Mouse (Mus musculus) T-helper 1 cell (primary cell): ENCODE measurements around the gene Nop16.

ENCODE experiments used
- in situ Hi-C: fragments of 300-600 bp; cut with MboI, MseI; formaldehyde crosslinking; loops from one replicate; pipeline ENCODE4 v1.15.1; 2025; ENCODE audit warnings: high pct_unique_total_duplicates

The Nop16 gene

DNA sequence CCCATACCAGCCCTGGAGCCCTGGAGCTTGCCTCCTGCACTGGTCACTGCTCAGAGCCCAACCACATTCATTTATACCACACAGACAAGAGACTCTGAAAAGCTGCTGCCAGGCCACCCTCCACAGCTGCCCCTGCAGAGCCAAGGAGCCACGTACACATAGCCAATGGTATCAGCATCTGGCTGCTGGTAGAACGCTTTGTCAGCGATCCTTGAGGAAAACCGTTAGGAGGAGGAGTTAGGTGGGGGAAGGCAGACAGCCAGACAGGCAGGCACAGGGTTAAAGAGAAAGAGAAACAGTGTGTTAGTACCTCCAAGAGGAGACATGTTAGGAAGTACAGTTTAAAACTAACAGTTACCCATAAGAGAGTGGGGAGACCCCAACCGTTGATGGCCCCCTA is 7.0 kb upstream of the Nop16 start:
- in situ Hi-C loops, result no loop called here

DNA sequence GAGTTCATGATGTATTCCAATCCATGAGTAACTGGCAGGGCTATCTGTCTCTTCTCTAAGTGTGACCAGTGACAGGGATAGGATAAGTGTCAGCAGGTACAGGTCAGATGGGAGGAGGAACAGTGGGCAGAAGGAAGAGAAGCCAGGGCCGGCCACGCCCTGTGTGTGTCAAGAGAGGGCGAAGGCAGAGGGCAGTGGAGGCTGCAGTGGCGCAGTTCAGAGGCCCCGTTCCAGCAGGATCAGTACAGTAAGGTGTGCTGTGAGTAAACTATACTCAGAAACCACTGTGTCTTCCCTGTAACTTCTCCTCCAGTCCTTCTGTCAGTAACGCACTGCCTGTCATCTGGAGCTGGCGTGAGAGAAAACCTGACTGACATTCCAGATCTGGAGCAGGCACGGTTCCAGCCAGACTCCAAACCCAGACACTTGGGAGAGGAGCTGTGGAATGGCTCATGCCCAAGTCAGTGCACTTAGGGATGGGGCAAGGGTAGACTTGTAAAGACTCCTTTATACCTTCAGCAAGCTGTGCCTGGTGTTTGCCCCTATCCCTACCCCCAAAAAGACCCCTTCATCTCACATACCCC is 6.3 kb upstream of the Nop16 start:
- in situ Hi-C loops, result no loop called here

DNA sequence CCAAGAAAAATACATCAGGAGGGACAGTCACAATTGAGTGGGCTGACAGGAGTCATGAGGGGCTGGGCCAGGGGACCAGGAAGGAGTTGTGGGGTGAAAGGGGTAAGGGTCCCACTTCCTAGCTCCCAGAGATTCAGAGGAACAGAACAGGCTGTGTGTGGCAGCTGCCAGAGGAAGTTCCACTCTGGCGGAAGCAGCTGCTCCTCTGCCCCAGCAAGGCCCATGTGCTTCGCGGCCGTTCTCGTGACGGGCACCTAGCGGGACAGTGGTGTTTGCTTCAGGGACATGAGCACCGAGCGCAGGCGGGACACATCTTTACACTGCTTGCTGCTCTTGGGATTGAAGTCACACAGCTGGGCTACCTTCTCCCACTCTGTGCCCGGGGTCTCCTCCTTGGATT is 3.7 kb upstream of the Nop16 start:
- in situ Hi-C loops, result no loop called here

DNA sequence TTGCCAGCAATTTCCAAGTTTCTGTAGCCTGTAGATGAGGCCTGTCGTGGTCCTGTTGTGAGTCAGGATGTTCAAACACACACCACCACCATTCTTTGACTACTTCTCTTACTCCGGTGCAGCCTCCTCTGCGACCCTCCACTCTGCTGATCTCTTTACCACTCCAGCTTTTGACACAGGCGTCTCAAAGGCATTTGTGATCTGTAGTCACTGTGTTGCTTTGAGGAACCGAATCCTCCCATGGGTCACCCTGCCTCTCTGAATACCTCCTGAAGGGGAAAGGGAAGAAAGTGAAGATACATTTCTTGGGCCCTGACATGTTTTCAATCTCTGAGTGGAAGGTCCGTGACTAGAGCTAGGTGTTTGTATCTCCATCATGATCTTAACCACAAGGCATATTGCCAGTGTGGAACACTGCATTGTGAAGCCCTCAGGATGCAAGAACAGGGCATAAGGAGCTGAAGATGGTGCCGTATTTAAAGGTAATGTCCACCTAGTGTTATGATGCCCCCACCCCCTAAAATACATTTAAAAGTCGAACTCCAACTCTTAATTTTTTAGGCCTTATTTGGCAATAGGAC is 2.0 kb upstream of the Nop16 start:
- in situ Hi-C loops, result no loop called here

DNA sequence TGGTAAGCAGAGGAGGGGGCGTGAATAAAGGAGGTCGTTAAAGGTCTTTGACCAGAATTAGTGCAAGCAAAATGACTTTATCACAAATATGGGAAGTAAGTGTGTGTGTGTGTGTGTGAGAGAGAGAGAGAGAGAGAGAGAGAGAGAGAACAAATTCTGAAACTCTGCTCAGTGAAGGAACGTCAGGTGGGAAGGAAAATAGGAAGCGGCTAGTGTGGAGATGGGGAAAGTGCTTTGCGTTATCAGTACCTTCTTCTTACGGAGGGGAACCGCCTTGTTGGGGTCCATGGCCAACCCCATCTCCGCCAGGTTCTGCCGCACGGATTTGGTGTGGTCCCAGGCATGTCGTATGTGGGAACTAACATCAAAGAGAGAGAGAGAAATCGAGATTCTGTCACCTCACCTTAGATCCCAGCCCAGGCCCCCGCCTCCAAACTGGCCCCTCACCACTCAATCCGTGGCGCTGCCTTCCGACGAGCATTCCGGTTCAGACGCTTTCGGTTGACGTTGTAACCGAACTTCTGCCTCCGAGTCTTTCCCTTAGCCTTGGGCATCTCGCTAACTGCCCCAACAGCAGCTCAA is 385 bp downstream of the Nop16 start:
- in situ Hi-C loops, result no loop called here

DNA sequence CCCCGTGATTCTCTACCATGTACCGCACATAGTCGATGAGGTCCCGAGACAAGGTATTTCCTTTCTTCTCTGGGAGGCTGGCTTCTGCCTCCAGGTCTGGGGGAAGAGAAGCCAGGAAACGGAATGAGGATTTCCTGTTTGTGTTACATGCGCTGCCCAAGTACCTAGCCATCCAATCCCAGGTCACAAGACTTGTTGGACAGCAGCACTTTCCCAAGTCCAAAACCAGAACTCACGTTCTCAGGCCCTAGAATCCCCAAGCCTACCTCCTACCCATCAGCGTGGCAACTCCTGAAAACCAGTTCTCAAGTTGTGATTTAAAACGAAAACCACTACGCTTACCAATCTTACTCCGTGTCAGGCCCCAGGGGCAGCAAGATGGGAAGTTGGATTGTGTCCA is 4.1 kb downstream of the Nop16 start:
- in situ Hi-C loops, result no loop called here

DNA sequence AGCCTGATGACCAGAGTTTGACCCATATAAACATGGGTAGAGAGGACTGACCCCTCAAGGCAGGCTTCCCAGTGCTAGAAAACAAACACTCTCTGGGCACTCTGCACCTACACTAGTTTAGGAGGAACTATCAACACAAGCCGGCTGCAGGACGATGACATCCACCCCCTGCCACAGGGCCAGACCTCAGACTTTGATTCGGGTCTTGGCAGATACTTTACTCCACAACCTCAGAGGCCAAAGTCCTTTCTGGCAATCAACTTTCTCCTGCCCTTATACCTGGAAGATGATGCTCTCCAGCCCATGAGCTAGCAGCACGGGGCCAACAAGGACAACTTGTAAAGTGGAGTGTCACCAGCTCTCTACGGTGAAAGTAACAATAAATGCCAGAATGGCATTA is 7.0 kb downstream of the Nop16 start:
- in situ Hi-C loops, result no loop called here

DNA sequence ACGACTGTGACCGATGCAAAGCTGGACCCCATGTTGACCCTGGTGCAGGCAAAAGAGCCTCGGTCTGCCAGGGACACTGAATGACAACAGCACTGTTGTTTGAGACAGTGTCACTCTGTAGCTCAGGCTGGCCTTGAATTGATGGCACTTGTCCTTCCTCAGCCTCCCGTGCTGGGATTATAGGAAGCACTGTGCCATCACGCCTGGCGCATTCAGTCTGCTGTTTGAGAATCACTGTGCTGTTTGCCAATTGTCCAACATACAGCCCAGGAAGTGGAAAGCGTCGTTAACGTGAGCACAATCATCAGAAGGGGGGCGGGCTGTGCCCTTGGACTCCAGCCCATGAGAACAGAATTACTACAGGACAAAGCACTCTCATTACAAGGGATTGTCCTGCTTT is 7.8 kb downstream of the Nop16 start:
- in situ Hi-C loops, result no loop called here

DNA sequence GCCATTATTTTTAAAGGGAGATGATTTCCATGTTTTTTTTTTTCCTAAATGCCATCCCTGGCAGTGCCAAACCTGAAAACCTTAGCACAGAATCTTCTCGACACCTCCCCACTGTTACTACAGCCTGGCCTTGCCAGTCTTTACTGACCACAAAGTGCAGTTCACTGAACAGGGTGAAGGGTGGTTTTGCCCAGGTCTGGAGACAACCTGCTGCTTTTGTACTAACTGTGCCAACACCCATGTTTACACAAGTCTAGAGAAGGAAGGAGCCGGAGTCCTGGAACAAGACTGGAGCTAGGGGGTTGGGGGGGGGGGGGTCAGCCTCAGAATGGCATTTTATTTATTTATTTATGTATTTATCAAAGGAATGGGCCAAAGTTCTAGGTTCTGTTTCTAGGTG is 8.5 kb downstream of the Nop16 start:
- in situ Hi-C loops, result no loop called here

DNA sequence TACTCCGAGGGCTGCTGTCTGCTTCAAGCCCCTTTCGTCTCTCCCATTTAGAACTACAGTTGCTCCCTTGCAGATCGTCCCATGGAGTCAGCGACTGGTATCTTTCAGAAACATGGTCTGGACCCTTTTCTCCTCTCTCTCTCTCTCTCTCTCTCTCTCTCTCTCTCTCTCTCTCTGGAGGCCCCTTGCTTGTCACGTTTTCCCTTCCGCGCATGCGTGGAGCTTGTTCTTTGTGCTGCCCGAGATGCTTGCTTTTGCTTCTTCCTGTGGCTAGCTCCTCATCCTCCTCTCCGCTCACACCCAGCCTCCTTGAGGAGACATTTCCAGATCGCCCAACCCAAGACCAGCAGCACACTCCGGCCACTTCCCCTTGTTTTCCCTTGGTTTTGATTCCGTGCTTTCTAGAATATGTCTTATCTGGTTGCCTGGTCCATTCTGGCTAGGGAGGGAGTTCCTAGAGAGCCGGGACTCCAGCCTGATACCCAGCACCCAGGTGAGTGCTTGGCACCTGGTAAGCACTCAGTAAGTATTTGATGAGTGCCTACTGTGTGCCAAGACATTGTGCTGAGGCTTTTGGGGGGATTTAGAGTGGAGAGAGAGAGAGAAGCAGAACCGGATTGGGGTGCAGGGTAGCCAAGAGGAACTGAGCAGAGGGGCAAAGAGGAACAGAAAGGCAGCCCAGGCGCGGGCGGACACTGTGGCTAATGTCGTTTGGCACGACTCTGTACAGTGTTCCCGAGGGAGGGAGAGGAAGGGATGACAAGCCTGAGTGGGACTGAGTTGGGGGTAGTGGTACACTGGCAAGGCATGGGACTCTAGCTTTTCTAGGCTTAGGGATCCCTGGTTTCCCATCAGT is 12.0 kb downstream of the Nop16 start:
- in situ Hi-C loops, result no loop called here

DNA sequence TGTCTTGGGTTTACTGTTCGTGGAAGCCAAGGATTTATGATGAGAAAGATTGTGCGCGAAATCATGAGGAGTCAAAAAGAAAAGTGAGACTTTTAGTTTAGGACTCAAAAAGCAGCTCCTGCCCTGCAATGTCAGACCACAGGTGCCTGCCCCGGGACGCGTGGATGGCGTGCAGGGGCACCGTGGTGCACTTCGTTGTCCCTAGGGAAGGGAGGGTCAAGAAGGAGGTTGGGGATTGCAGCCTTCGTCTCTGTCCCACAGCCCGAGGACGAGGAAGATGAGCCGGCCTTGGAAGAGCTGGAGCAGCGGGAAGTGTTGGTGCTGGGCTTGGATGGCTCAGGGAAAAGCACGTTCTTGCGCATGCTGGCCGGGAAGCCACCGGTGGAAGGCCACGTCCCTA is 14.4 kb downstream of the Nop16 start:
- in situ Hi-C loops, result no loop called here

DNA sequence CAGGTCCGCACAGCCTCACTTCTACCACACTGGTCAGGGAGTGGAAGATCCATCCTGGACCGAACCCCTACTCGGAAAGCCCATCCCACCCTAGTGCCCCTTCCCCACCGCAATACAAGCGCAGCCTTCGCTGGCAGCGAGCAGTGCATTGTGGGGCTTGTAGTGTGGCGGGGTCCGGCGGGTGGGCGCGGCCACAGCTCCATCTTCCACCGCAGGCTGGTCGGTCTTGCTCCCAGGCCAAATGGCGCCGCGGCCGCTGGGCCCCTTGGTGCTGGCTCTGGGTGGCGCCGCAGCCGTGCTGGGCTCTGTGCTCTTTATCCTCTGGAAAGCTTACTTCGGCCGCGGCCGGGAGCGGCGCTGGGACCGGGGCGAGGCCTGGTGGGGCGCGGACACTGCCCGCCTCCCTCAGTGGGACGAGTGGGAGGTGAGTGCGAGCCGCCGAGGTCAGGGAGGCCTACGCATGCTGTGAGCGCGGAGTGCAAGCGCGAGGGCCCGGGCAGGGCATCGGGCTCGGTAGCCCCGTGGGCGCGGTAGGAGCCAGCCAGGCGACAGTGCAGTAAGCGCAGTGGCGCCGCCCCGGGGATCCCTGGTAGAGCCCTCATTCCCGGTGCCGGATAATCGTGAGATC is 14.9 kb downstream of the Nop16 start, which contains the start of gene Arl10:
TSS of gene Arl10 (plus strand) at position 162 of the 628 bp plus-strand sequence.
- in situ Hi-C loops, result no loop called here

DNA sequence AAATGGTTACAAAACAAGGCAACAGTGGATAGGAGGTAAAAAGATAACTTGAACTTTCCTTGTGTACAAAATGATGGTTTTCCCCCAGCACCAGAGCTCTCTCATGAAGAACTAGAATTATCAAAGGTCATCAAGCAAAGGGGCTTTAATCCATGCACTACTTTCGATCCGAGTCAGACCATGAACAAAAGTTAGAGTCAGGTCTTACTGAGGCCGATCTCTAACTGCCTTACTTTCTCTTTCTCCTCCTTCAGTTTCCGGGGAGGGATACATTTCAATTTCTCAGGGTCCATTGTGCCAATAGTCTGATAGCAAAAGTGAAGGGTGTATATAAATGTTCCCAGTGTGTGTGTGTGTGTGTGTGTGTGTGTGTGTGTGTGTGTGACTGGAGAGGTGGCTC is 17.3 kb downstream of the Nop16 start:
- in situ Hi-C loops, result no loop called here

DNA sequence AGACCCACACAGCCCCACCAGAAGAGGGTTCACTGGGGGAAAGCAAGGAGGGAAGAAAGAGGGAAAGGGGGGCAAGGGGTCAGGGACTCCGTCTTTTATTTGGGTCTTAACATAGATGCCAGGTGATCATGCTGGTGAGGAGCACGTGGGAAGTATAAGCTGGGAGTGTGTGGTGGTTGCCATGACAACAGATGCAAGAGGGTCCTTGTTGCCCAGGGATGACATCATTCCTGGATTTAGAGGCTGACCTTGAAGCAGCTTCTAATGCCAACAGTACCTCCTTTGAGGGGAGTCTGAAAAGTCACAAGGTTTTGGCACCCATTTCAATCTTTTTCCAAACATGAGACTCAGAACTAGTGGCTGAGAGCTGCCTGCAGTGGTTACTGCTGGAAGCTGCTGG is 18.3 kb downstream of the Nop16 start:
- in situ Hi-C loops, result no loop called here

DNA sequence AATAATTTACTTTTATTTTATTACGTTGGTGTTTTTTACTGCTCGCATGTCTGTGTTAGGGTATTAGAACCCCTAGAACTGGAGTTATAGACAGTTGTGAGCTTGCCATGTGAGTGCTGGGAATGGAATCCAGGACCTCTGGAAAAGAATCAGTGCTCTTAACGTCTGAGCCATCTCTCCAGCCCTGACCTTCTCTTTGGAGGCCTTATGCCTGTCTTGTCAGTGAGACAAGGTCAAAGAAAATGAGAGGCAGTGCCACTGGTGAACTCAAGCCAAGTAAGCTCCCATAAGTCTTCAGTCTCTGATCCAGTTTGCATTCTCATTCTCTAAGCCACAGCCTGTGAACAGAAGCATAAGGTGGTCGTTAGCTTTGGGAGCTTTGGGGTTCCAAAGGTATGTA is 19.2 kb downstream of the Nop16 start:
- in situ Hi-C loops, result no loop called here

DNA sequence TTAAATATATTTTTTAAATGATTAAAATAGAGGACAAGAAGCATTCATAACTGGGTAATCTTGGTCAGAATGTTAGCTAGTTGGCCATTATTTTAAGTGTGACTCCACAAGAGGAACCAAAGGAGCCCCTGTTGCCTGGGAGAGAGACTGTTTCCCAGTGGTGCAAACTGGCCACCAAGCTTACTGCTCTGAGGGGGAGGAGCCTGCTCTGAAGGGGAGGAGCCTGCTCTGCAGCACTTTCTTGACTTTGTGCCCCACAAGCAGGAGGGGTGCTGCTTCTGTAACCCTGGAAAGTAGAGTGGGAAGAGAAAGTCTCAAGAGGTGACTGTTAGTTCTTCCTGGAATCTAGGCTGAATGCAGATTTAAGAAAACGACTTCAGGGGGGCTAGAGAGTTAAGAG is 20.6 kb downstream of the Nop16 start:
- in situ Hi-C loops, result no loop called here

DNA sequence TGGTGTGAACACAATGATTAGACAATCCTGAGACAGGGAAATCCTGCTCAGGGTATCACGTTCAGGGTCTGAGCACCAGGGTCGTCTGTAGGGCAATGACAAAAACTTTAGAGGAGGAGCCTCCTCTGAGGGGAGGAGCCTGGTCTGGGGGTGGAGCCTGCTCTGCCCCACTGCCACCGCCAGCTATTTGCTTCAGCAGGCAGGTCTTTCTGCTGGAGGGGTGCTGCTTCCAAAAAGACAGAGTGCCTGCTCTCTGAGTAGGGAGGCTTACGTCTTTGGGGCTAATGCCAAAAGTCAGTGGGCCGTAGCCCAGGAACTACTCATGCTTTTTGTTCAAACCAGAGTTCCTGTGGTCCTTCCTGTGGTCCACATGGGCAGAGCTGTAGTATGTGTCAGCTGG is 21.5 kb downstream of the Nop16 start:
- in situ Hi-C loops, result no loop called here

DNA sequence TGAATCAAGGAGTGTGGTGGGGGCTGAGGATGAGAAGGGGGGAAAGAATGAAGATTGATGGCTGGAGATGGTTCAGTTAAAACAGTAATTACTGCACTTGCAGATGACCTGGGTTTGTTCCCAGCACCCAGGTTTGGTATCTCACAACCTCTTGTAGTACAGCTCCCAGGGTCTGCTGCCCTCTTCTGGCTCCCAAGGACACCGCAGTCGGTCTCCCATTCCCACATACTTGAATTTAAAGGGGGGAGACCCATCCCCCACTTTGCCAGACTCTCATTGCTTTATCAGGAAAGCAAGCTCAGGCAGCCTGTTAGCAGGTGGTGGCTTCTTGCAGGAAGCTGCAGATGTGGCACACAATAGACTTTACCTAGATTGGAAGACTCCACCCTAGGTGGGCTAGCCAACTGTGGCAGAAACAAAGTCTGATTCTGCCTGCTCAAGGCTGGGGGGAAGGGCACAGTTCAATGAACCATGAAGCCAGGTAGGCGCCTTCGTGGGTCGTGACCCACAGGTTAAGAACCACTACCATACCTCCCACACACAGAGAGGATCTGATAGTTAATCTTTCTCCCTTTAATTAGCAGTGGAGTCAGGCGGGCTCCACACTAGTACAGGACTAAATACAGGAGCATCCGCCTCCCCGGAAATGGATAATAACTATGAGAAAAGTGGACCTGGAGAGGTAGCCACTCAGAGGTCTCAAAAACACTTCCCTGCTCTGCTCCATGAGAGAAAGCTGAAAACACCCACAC is 24.1 kb downstream of the Nop16 start:
- in situ Hi-C loops, result no loop called here

DNA sequence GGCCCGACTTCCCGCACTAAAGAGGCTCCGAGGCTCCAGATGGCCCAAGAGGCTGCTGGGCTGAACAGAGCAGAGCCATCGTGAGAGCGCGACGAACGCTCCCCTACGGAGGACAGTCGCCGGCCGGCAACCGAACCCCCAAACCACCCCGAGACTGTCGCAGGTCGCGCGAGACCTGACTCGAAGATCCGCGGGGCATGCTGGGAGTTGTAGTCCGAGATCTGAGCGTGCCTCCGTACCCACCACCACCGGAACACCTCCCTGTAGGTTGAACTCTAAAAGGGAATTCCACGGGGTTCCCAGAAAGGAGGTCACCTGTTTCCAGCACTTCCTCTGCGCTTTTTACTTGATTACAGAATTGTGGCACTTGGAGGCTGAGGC is 24.7 kb downstream of the Nop16 start, which contains the start of gene 4833439L19Rik:
TSS of gene 4833439L19Rik (minus strand) at position 235 of the 381 bp plus-strand sequence.
- in situ Hi-C loops, result no loop called here

DNA sequence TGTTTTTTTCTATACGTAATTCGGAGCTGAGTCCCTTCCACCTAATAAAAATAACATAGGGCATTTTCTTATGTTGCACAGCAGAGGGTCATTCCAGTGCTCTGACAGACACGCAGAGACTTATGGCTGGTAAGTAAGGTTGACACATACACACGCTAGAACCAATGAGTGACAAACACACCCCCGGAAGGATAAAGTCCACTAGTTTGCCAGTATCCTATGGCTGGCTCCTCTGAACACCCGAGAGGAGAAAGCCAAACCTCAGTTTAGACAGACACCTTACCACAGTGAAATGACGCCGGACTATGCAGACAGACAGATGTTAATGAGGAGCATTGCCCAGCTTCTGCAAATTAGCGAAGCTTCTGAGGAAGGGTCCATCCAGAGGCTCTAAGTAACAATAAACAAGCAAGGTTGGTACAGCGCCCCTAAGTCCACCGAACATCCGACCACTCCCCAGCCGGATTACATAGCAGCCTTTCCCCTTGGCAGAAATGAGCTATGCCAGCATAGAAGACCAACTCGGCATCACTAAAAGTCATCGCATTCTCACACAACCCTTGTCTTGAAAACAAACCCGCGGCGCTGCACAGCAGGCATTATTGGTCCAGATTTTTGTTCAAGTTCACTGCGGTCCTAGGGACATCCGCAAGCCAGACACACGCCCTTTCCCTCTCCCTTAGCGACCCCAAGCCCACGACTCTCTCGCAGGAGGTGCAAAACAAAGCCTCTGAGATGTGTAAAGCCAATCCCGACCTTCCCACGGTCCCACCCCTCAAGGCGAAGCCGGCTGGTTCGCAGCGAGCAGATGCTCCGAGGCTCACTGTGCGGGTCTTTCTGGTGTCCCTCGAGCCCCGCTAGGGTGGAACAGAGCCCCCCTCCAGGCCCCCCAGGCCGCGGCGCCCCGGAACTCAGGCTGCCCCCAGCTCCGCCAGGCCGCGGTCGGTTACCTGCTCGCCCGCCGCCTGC is 25.4 kb downstream of the Nop16 start:
- in situ Hi-C loops, result no loop called here
